ENCODE assay signal across 13 mouse cellular contexts in genomic region chr7:19831837-19832236, GRCm38 (mm10). TPM values are rescaled to one million over a fixed set of nuclear protein-coding genes. Genes with fewer than 3 reads are reported as not detected.
DNase-seq lines count a peak whose midpoint lies in the region; ATAC-seq and TF ChIP-seq lines count a peak whose summit lies in the region.
"Had no signal": no experiment of that assay in that cellular context is flagged by ENCODE, and none has a peak within 500 bp of the region (broad histone marks: within the 10 kb centered on the region; RNA-seq: fewer than 3 reads in every experiment).

No protein-coding gene starts in this region.

- H3K9me3 ChIP-seq in embryonic facial prominence, embryonic 14.5 days (ENCODE audit: control insufficient read depth, low read length): no peaks in the 10 kb centered on the region
- 0 out of 2 replicates have a peak, but pooled peaks cover 2% of the 10 kb centered on the region for H3K9me3 ChIP-seq in embryonic facial prominence, embryonic 10.5 days
- no peaks in the 10 kb centered on the region for H3K9me3 ChIP-seq in liver, postnatal 0 days (ENCODE audit: low read length)
- no peaks in the 10 kb centered on the region for H3K9me3 ChIP-seq in liver, embryonic 12.5 days (replicated peaks)
- H3K9me3 ChIP-seq in stomach, embryonic 14.5 days (ENCODE audit: control insufficient read depth, low read depth, low read length): no peaks in the 10 kb centered on the region
- no peaks in the 10 kb centered on the region for H3K9me3 ChIP-seq in forebrain, embryonic 11.5 days (ENCODE audit: control insufficient read depth, low read length)
- H3K9me3 ChIP-seq: midbrain, embryonic 15.5 days had no signal

- DNase-seq in embryonic facial prominence, embryonic 14.5 days (ENCODE audit: low spot score): no peak
- DNase-seq in embryonic facial prominence, embryonic 10.5 days (ENCODE audit: low spot score): no peak
- DNase-seq in liver, postnatal 0 days: peak; percentile 40
- DNase-seq in forebrain, embryonic 11.5 days (ENCODE audit: low spot score): no peak
- DNase-seq: cerebellum, adult 9-10 months had no signal

- H3K36me3 ChIP-seq in embryonic facial prominence, embryonic 14.5 days (ENCODE audit: control insufficient read depth, insufficient read depth, low read length): no peaks in the 10 kb centered on the region
- H3K36me3 ChIP-seq in embryonic facial prominence, embryonic 10.5 days (replicated peaks): no peaks in the 10 kb centered on the region
- no peaks in the 10 kb centered on the region for H3K36me3 ChIP-seq in liver, postnatal 0 days (replicated peaks; ENCODE audit: insufficient read depth, low read length)
- no peaks in the 10 kb centered on the region for H3K36me3 ChIP-seq in liver, embryonic 12.5 days
- H3K36me3 ChIP-seq in stomach, embryonic 14.5 days (ENCODE audit: control insufficient read depth, insufficient read depth, low read length): no peaks in the 10 kb centered on the region
- no peaks in the 10 kb centered on the region for H3K36me3 ChIP-seq in forebrain, embryonic 11.5 days (ENCODE audit: control insufficient read depth, insufficient read depth, low read length)
- H3K36me3 ChIP-seq: midbrain, embryonic 15.5 days had no signal

- no peak overlapping the region for H3K9ac ChIP-seq in embryonic facial prominence, embryonic 14.5 days (ENCODE audit: low read depth, low read length)
- H3K9ac ChIP-seq in liver, postnatal 0 days (replicated peaks): no peak overlapping the region
- no peak overlapping the region for H3K9ac ChIP-seq in liver, embryonic 12.5 days
- H3K9ac ChIP-seq in stomach, embryonic 14.5 days (replicated peaks; ENCODE audit: low read depth, low read length): no peak overlapping the region
- no peak overlapping the region for H3K9ac ChIP-seq in forebrain, embryonic 11.5 days (ENCODE audit: low read length)
- H3K9ac ChIP-seq: midbrain, embryonic 15.5 days had no signal

- no peak for TF ChIP-seq CTCF in liver, postnatal 0 days (IDR thresholded peaks at IDR 0.05; ENCODE audit: low read depth)

- peaks cover 4% of the 10 kb centered on the region; the same call in 1 of the 2 replicates for H3K4me1 ChIP-seq in embryonic facial prominence, embryonic 14.5 days (ENCODE audit: control insufficient read depth, insufficient read depth, low read length)
- peaks cover 11% of the 10 kb centered on the region for H3K4me1 ChIP-seq in embryonic facial prominence, embryonic 10.5 days
- peaks cover 24% of the 10 kb centered on the region for H3K4me1 ChIP-seq in liver, postnatal 0 days (ENCODE audit: insufficient read depth)
- H3K4me1 ChIP-seq in liver, embryonic 12.5 days: peaks cover 15% of the 10 kb centered on the region
- peaks cover 14% of the 10 kb centered on the region; the same call in 1 of the 2 replicates for H3K4me1 ChIP-seq in stomach, embryonic 14.5 days (ENCODE audit: control insufficient read depth, insufficient read depth, low read length)
- H3K4me1 ChIP-seq in forebrain, embryonic 11.5 days (replicated peaks; ENCODE audit: control insufficient read depth, insufficient read depth, low read length): 0 out of 2 replicates have a peak, but pooled peaks cover 2% of the 10 kb centered on the region
- H3K4me1 ChIP-seq: midbrain, embryonic 15.5 days had no signal

- ATAC-seq in embryonic facial prominence, embryonic 14.5 days (ENCODE audit: low read depth): 0 out of 2 replicates have a peak, but pooled peaks have one; percentile 50
- ATAC-seq in liver, postnatal 0 days: peak; percentile 64
- no peak for ATAC-seq in liver, embryonic 12.5 days
- ATAC-seq in granulocyte monocyte progenitor cell, adult 5-6 weeks (replicated peaks; ENCODE audit: poor library complexity, severe bottlenecking): peak; percentile 55
- ATAC-seq in stomach, embryonic 14.5 days (ENCODE audit: insufficient number of reproducible peaks, insufficient read depth, low FRiP score, low read depth): peak; percentile 57
- ATAC-seq in forebrain, embryonic 11.5 days (replicated peaks; ENCODE audit: low FRiP score): no peak
- ATAC-seq in CD4-positive, CD25-positive, alpha-beta regulatory T cell, adult 4 months: no peak
- ATAC-seq: inflammation-experienced regulatory T-cells, adult 6 months; midbrain, embryonic 15.5 days had no signal

- H3K4me3 ChIP-seq in embryonic facial prominence, embryonic 14.5 days (ENCODE audit: low read depth, low read length): no peak overlapping the region
- no peak overlapping the region for H3K4me3 ChIP-seq in embryonic facial prominence, embryonic 10.5 days
- H3K4me3 ChIP-seq in liver, postnatal 0 days (ENCODE audit: low read depth, low read length): no peak overlapping the region
- no peak overlapping the region for H3K4me3 ChIP-seq in liver, embryonic 12.5 days
- no peak overlapping the region for H3K4me3 ChIP-seq in stomach, embryonic 14.5 days (ENCODE audit: low read depth, low read length)
- H3K4me3 ChIP-seq in forebrain, embryonic 11.5 days (ENCODE audit: low read depth, low read length): no peak overlapping the region
- H3K4me3 ChIP-seq: erythroblast, embryonic 14.5 days; midbrain, embryonic 15.5 days had no signal

- 45% methylated on average over 9 of the region's 9 CpGs for WGBS in embryonic facial prominence, embryonic 14.5 days
- WGBS in embryonic facial prominence, embryonic 10.5 days: 56% methylated on average over 9 of the region's 9 CpGs
- 44% methylated on average over 9 of the region's 9 CpGs for WGBS in liver, postnatal 0 days (ENCODE audit: insufficient replicate concordance)
- 42% methylated on average over 9 of the region's 9 CpGs for WGBS in liver, embryonic 12.5 days (ENCODE audit: insufficient replicate concordance)
- WGBS in stomach, embryonic 14.5 days: 42% methylated on average over 9 of the region's 9 CpGs
- WGBS in forebrain, embryonic 11.5 days: 56% methylated on average over 9 of the region's 9 CpGs

- no peak overlapping the region for H3K27ac ChIP-seq in embryonic facial prominence, embryonic 14.5 days (replicated peaks; ENCODE audit: low read depth, low read length)
- no peak overlapping the region for H3K27ac ChIP-seq in embryonic facial prominence, embryonic 10.5 days (replicated peaks)
- H3K27ac ChIP-seq in liver, postnatal 0 days (ENCODE audit: low read depth): no peak overlapping the region
- no peak overlapping the region for H3K27ac ChIP-seq in liver, embryonic 12.5 days
- H3K27ac ChIP-seq in stomach, embryonic 14.5 days (ENCODE audit: low read length): no peak overlapping the region
- H3K27ac ChIP-seq in forebrain, embryonic 11.5 days (ENCODE audit: low read depth, low read length): no peak overlapping the region
- H3K27ac ChIP-seq: midbrain, embryonic 15.5 days had no signal

- no peak for TF ChIP-seq EP300 in liver, postnatal 0 days (IDR thresholded peaks at IDR 0.05; ENCODE audit: low read depth)

- no peak overlapping the region for H3K4me2 ChIP-seq in embryonic facial prominence, embryonic 14.5 days (ENCODE audit: low read depth, low read length)
- H3K4me2 ChIP-seq in liver, postnatal 0 days (ENCODE audit: low read depth, low read length): no peak overlapping the region
- no peak overlapping the region for H3K4me2 ChIP-seq in liver, embryonic 12.5 days
- H3K4me2 ChIP-seq in stomach, embryonic 14.5 days (replicated peaks; ENCODE audit: low read depth, low read length): no peak overlapping the region
- no peak overlapping the region for H3K4me2 ChIP-seq in forebrain, embryonic 11.5 days (ENCODE audit: low read depth, low read length, severe bottlenecking)
- H3K4me2 ChIP-seq: midbrain, embryonic 15.5 days had no signal

- H3K27me3 ChIP-seq in embryonic facial prominence, embryonic 14.5 days (replicated peaks; ENCODE audit: control insufficient read depth, insufficient read depth, low read length): no peaks in the 10 kb centered on the region
- H3K27me3 ChIP-seq in embryonic facial prominence, embryonic 10.5 days (replicated peaks; ENCODE audit: low read depth, poor library complexity, severe bottlenecking): peaks cover 8% of the 10 kb centered on the region; the same call in 1 of the 2 replicates
- H3K27me3 ChIP-seq in liver, postnatal 0 days (ENCODE audit: insufficient read depth, low read length): no peaks in the 10 kb centered on the region
- 0 out of 2 replicates have a peak, but pooled peaks cover 5% of the 10 kb centered on the region for H3K27me3 ChIP-seq in liver, embryonic 12.5 days (replicated peaks)
- no peaks in the 10 kb centered on the region for H3K27me3 ChIP-seq in stomach, embryonic 14.5 days (ENCODE audit: control insufficient read depth, insufficient read depth, low read length)
- H3K27me3 ChIP-seq in forebrain, embryonic 11.5 days (ENCODE audit: control insufficient read depth, insufficient read depth, low read length): no peaks in the 10 kb centered on the region
- H3K27me3 ChIP-seq: midbrain, embryonic 15.5 days had no signal

RNA-seq across cellular contexts. Expression of gene Bcl3, which starts 9.3 kb away (rescaled TPM):
- polyA plus RNA-seq in embryonic facial prominence, embryonic 14.5 days (2014; fragmentation: Nextera tagmentation; extraction: Ambion mirVana): 4.3 and 4.6 TPM in 2 replicates
- polyA plus RNA-seq in embryonic facial prominence, embryonic 10.5 days (2016; fragmentation: Nextera tagmentation; extraction: Ambion mirVana): 1.7 TPM in 2 replicates
- polyA plus RNA-seq in liver, postnatal 0 days (2015; fragmentation: Nextera tagmentation; extraction: Ambion mirVana): 5.4 and 11.2 TPM in 2 replicates
- polyA plus RNA-seq in liver, embryonic 12.5 days (2016; fragmentation: Nextera tagmentation; extraction: Ambion mirVana): 3.7 and 5.4 TPM in 2 replicates
- total RNA-seq in granulocyte monocyte progenitor cell, adult 5-6 weeks (2014; fragmentation: Nextera tagmentation): 7.5 and 8.5 TPM in 2 replicates
- total RNA-seq in granulocyte monocyte progenitor cell, adult 5-6 weeks (2017): 0.57 and 1.0 TPM in 2 replicates
- 10.7 and 11.5 TPM in 2 replicates for polyA plus RNA-seq in stomach, embryonic 14.5 days (2014; fragmentation: Nextera tagmentation; extraction: Ambion mirVana)
- polyA plus RNA-seq in forebrain, embryonic 11.5 days (2014; fragmentation: Nextera tagmentation; extraction: Ambion mirVana): 0.51 and 1.1 TPM in 2 replicates
- 10 to 100 TPM; 16.0 to 20.5 TPM for polyA plus RNA-seq in CD4-positive, CD25-positive, alpha-beta regulatory T cell, adult 4 months (2017; shearing (Covaris generic))

RNA-seq across cellular contexts. Expression of gene Gm19345, which starts 20.0 kb away (rescaled TPM):
- 0.69 and 0.75 TPM in 2 replicates for polyA plus RNA-seq in embryonic facial prominence, embryonic 14.5 days (2014; fragmentation: Nextera tagmentation; extraction: Ambion mirVana)
- not detected in 2 replicates for polyA plus RNA-seq in embryonic facial prominence, embryonic 10.5 days (2016; fragmentation: Nextera tagmentation; extraction: Ambion mirVana)
- polyA plus RNA-seq in liver, postnatal 0 days (2015; fragmentation: Nextera tagmentation; extraction: Ambion mirVana): 0.18 and 0.19 TPM in 2 replicates
- not detected in 2 replicates for polyA plus RNA-seq in liver, embryonic 12.5 days (2016; fragmentation: Nextera tagmentation; extraction: Ambion mirVana)
- total RNA-seq in granulocyte monocyte progenitor cell, adult 5-6 weeks (2014; fragmentation: Nextera tagmentation): not detected in 2 replicates
- total RNA-seq in granulocyte monocyte progenitor cell, adult 5-6 weeks (2017): not detected in 2 replicates
- polyA plus RNA-seq in stomach, embryonic 14.5 days (2014; fragmentation: Nextera tagmentation; extraction: Ambion mirVana): not detected in 2 replicates
- polyA plus RNA-seq in forebrain, embryonic 11.5 days (2014; fragmentation: Nextera tagmentation; extraction: Ambion mirVana): not detected in 2 replicates
- not detected for polyA plus RNA-seq in CD4-positive, CD25-positive, alpha-beta regulatory T cell, adult 4 months (2017; shearing (Covaris generic))
- polyA plus RNA-seq: erythroblast, embryonic 14.5 days; inflammation-experienced regulatory T-cells, adult 6 months had no signal

RNA-seq across cellular contexts. Expression of gene Ceacam16, which starts 29.3 kb away (rescaled TPM):
- polyA plus RNA-seq in embryonic facial prominence, embryonic 14.5 days (2014; fragmentation: Nextera tagmentation; extraction: Ambion mirVana): not detected in 2 replicates
- polyA plus RNA-seq in embryonic facial prominence, embryonic 10.5 days (2016; fragmentation: Nextera tagmentation; extraction: Ambion mirVana): not detected in 2 replicates
- 0.09 TPM in 1 of 2 replicates, not detected in the other for polyA plus RNA-seq in liver, postnatal 0 days (2015; fragmentation: Nextera tagmentation; extraction: Ambion mirVana)
- not detected in 2 replicates for polyA plus RNA-seq in liver, embryonic 12.5 days (2016; fragmentation: Nextera tagmentation; extraction: Ambion mirVana)
- not detected in 2 replicates for total RNA-seq in granulocyte monocyte progenitor cell, adult 5-6 weeks (2014; fragmentation: Nextera tagmentation)
- 0.56 TPM in 1 of 2 replicates, not detected in the other for total RNA-seq in granulocyte monocyte progenitor cell, adult 5-6 weeks (2017)
- polyA plus RNA-seq in stomach, embryonic 14.5 days (2014; fragmentation: Nextera tagmentation; extraction: Ambion mirVana): not detected in 2 replicates
- 0.32 TPM in 1 of 2 replicates, not detected in the other for polyA plus RNA-seq in forebrain, embryonic 11.5 days (2014; fragmentation: Nextera tagmentation; extraction: Ambion mirVana)
- not detected for polyA plus RNA-seq in CD4-positive, CD25-positive, alpha-beta regulatory T cell, adult 4 months (2017; shearing (Covaris generic))
- total RNA-seq: left cerebral cortex, postnatal 14 days had no signal
- polyA plus RNA-seq: erythroblast, embryonic 14.5 days had no signal

RNA-seq across cellular contexts. Expression of gene Cblc, which starts 35.2 kb away (rescaled TPM):
- polyA plus RNA-seq in embryonic facial prominence, embryonic 14.5 days (2014; fragmentation: Nextera tagmentation; extraction: Ambion mirVana): 4.7 TPM in 2 replicates
- 1.9 and 2.9 TPM in 2 replicates for polyA plus RNA-seq in embryonic facial prominence, embryonic 10.5 days (2016; fragmentation: Nextera tagmentation; extraction: Ambion mirVana)
- 9.6 and 10.8 TPM in 2 replicates for polyA plus RNA-seq in liver, postnatal 0 days (2015; fragmentation: Nextera tagmentation; extraction: Ambion mirVana)
- 0.95 and 1.0 TPM in 2 replicates for polyA plus RNA-seq in liver, embryonic 12.5 days (2016; fragmentation: Nextera tagmentation; extraction: Ambion mirVana)
- total RNA-seq in granulocyte monocyte progenitor cell, adult 5-6 weeks (2014; fragmentation: Nextera tagmentation): not detected in 2 replicates
- not detected in 2 replicates for total RNA-seq in granulocyte monocyte progenitor cell, adult 5-6 weeks (2017)
- 15.1 and 17.7 TPM in 2 replicates for polyA plus RNA-seq in stomach, embryonic 14.5 days (2014; fragmentation: Nextera tagmentation; extraction: Ambion mirVana)
- polyA plus RNA-seq in forebrain, embryonic 11.5 days (2014; fragmentation: Nextera tagmentation; extraction: Ambion mirVana): 0.28 and 0.84 TPM in 2 replicates
- not detected for polyA plus RNA-seq in CD4-positive, CD25-positive, alpha-beta regulatory T cell, adult 4 months (2017; shearing (Covaris generic))
- total RNA-seq: left cerebral cortex, postnatal 14 days had no signal
- polyA plus RNA-seq: erythroblast, embryonic 14.5 days had no signal

RNA-seq across cellular contexts. Expression of gene Ceacam19, which starts 55.9 kb away (rescaled TPM):
- polyA plus RNA-seq in embryonic facial prominence, embryonic 14.5 days (2014; fragmentation: Nextera tagmentation; extraction: Ambion mirVana): 1.2 TPM in 2 replicates
- polyA plus RNA-seq in embryonic facial prominence, embryonic 10.5 days (2016; fragmentation: Nextera tagmentation; extraction: Ambion mirVana): not detected in 2 replicates
- not detected in 2 replicates for polyA plus RNA-seq in liver, postnatal 0 days (2015; fragmentation: Nextera tagmentation; extraction: Ambion mirVana)
- not detected in 2 replicates for polyA plus RNA-seq in liver, embryonic 12.5 days (2016; fragmentation: Nextera tagmentation; extraction: Ambion mirVana)
- not detected in 2 replicates for total RNA-seq in granulocyte monocyte progenitor cell, adult 5-6 weeks (2014; fragmentation: Nextera tagmentation)
- total RNA-seq in granulocyte monocyte progenitor cell, adult 5-6 weeks (2017): not detected in 2 replicates
- 0.14 and 0.41 TPM in 2 replicates for polyA plus RNA-seq in stomach, embryonic 14.5 days (2014; fragmentation: Nextera tagmentation; extraction: Ambion mirVana)
- not detected in 2 replicates for polyA plus RNA-seq in forebrain, embryonic 11.5 days (2014; fragmentation: Nextera tagmentation; extraction: Ambion mirVana)
- polyA plus RNA-seq in CD4-positive, CD25-positive, alpha-beta regulatory T cell, adult 4 months (2017; shearing (Covaris generic)): not detected
- total RNA-seq: left cerebral cortex, postnatal 14 days had no signal
- polyA plus RNA-seq: erythroblast, embryonic 14.5 days; inflammation-experienced regulatory T-cells, adult 6 months; midbrain, embryonic 15.5 days had no signal

Comparison
In these comparisons a context has a peak if more than half of its experiments do, and no peak if none do; other contexts are left out.
1. ATAC-seq: peak in embryonic facial prominence, embryonic 14.5 days (single experiment), liver, postnatal 0 days (single experiment), granulocyte monocyte progenitor cell, adult 5-6 weeks (single experiment) and stomach, embryonic 14.5 days (single experiment); none in liver, embryonic 12.5 days (single experiment), forebrain, embryonic 11.5 days (single experiment) and CD4-positive, CD25-positive, alpha-beta regulatory T cell, adult 4 months (single experiment).